Mouse (Mus musculus) lung, adult 18-20 months (tissue): Measurements from ENCODE around the gene Robo1.

Source experiments
- DNase-seq, 2 experiments: peaks; one replicate each; pipeline ENCODE4 v3.0.0; 2022; ENCODE audit warnings: mixed read lengths in 2 of 2

The Robo1 gene

GRCm38 (mm10) chr16:72685604-72686479 is 377.7 kb downstream of the Robo1 start:
- DNase-seq = no peak

GRCm38 (mm10) chr16:72686480-72687053 is 378.5 kb downstream of the Robo1 start:
- DNase-seq = peak in 1 of 2 experiments; percentile 4

GRCm38 (mm10) chr16:72687651-72688050 is 379.5 kb downstream of the Robo1 start:
- DNase-seq = peak; percentile 4 to 25

- DNase-seq = no peak
These were observed 380.1 kb downstream of the Robo1 start for GRCm38 (mm10) chr16:72688185-72688681.

- no peak for DNase-seq
These were observed 383.8 kb downstream of the Robo1 start for GRCm38 (mm10) chr16:72691909-72692308.

- no peak for DNase-seq
These were observed 385.6 kb downstream of the Robo1 start for GRCm38 (mm10) chr16:72693446-72694274.

GRCm38 (mm10) chr16:72694787-72695186 is 386.7 kb downstream of the Robo1 start:
- no peak for DNase-seq

- no peak for DNase-seq
These were observed 391.3 kb downstream of the Robo1 start for GRCm38 (mm10) chr16:72699238-72700006.

GRCm38 (mm10) chr16:72700297-72700696 is 392.2 kb downstream of the Robo1 start:
- DNase-seq = no peak

- no peak for DNase-seq
These were observed 395.4 kb downstream of the Robo1 start for GRCm38 (mm10) chr16:72703486-72703885.

- no peak for DNase-seq
These were observed 397.7 kb downstream of the Robo1 start for GRCm38 (mm10) chr16:72705851-72706250.

- DNase-seq = no peak
These were observed 400.4 kb downstream of the Robo1 start for GRCm38 (mm10) chr16:72708526-72708925.

GRCm38 (mm10) chr16:72717118-72717802 is 409.2 kb downstream of the Robo1 start:
- no peak for DNase-seq

GRCm38 (mm10) chr16:72719063-72719462 is 411.0 kb downstream of the Robo1 start:
- no peak for DNase-seq

- DNase-seq = no peak
These were observed 412.9 kb downstream of the Robo1 start for GRCm38 (mm10) chr16:72720979-72721378.

- no peak for DNase-seq
These were observed 413.8 kb downstream of the Robo1 start for GRCm38 (mm10) chr16:72721713-72722481.

GRCm38 (mm10) chr16:72734234-72734633 is 426.1 kb downstream of the Robo1 start:
- no peak for DNase-seq

- no peak for DNase-seq
These were observed 427.1 kb downstream of the Robo1 start for GRCm38 (mm10) chr16:72735175-72735574.

GRCm38 (mm10) chr16:72735588-72735987 is 427.5 kb downstream of the Robo1 start:
- DNase-seq = no peak

GRCm38 (mm10) chr16:72737154-72737553 is 429.0 kb downstream of the Robo1 start:
- DNase-seq = no peak

GRCm38 (mm10) chr16:72740218-72740617 is 432.1 kb downstream of the Robo1 start:
- no peak for DNase-seq
